Mouse (Mus musculus) heart, adult 9 months (tissue): ENCODE results near the gene Polg2.
"Not testable (repeated sequence)": the region's sequence is repeated elsewhere in the genome, so short reads cannot be mapped to it uniquely, and the experiment has no call there.

Experiments
- DNase-seq, 2 experiments: peaks; one replicate each; pipeline ENCODE4 v3.0.0; 2022; ENCODE audit warnings: low spot score in 2 of 2

The Polg2 gene

GRCm38 (mm10) chr11:106788775-106789459 is 9.6 kb upstream of the Polg2 start, which contains the start of the genes Ddx5 and Cep95:
Ddx5 (minus strand) TSS chr11:106789185.
Cep95 (plus strand) TSS chr11:106789252.
- DNase-seq, result peak; percentile 99 to 100

- peak; percentile 98 to 99 for DNase-seq
Observed at GRCm38 (mm10) chr11:106788026-106788774, 8.9 kb upstream of the Polg2 start.

GRCm38 (mm10) chr11:106787131-106788025 is 8.0 kb upstream of the Polg2 start:
- peak; percentile 88 to 94 for DNase-seq

GRCm38 (mm10) chr11:106785043-106785442 is 5.7 kb upstream of the Polg2 start:
- no peak for DNase-seq

- no peak for DNase-seq
Observed at GRCm38 (mm10) chr11:106784476-106784875, 5.1 kb upstream of the Polg2 start.

GRCm38 (mm10) chr11:106782841-106783764 is 3.8 kb upstream of the Polg2 start:
- DNase-seq, result no peak

- DNase-seq, result not testable (repeated sequence)
Observed at GRCm38 (mm10) chr11:106782271-106782670, 2.9 kb upstream of the Polg2 start.

- no peak for DNase-seq
Observed at GRCm38 (mm10) chr11:106780590-106781220, 1.4 kb upstream of the Polg2 start.

- no peak for DNase-seq
Observed at GRCm38 (mm10) chr11:106780089-106780425, 720 bp upstream of the Polg2 start.

GRCm38 (mm10) chr11:106778589-106779387 is 549 bp downstream of the Polg2 start:
- DNase-seq, result no peak

- no peak for DNase-seq
Observed at GRCm38 (mm10) chr11:106778132-106778531, 1.2 kb downstream of the Polg2 start.

GRCm38 (mm10) chr11:106777395-106777794 is 1.9 kb downstream of the Polg2 start:
- no peak for DNase-seq

- DNase-seq, result no peak
Observed at GRCm38 (mm10) chr11:106776960-106777359, 2.4 kb downstream of the Polg2 start.

- DNase-seq, result no peak
Observed at GRCm38 (mm10) chr11:106773061-106773460, 6.3 kb downstream of the Polg2 start.

GRCm38 (mm10) chr11:106770195-106770974 is 9.0 kb downstream of the Polg2 start:
- no peak for DNase-seq

- no peak for DNase-seq
Observed at GRCm38 (mm10) chr11:106767516-106767915, 11.8 kb downstream of the Polg2 start.

- no peak for DNase-seq
Observed at GRCm38 (mm10) chr11:106766611-106767162, 12.7 kb downstream of the Polg2 start.

GRCm38 (mm10) chr11:106762800-106763185 is 16.5 kb downstream of the Polg2 start:
- no peak for DNase-seq
